Mouse (Mus musculus) midbrain, embryonic 10.5 days (tissue): ENCODE results near the gene Ceacam20. TPM values are rescaled to one million over a fixed set of nuclear protein-coding genes. Genes with fewer than 3 reads are reported as not detected.
"Not testable (repeated sequence)": the region's sequence is repeated elsewhere in the genome, so short reads cannot be mapped to it uniquely, and the experiment has no call there.

ENCODE experiments used
- DNase-seq: peaks from one replicate; pipeline ENCODE4 v3.0.0-alpha.2; 2017; ENCODE audit warnings: low spot score
- H3K27ac ChIP-seq: fragments of 300-500 bp; sonication (generic); replicated peaks from 2 replicates; pipeline ENCODE4 v1.5.1; 2016; ENCODE audit warnings: mild to moderate bottlenecking
- H3K27me3 ChIP-seq: fragments of 300-500 bp; sonication (generic); 2 replicates; pipeline ENCODE4 v1.6.1; 2016; ENCODE audit warnings: low read depth, mild to moderate bottlenecking; ENCODE audit not compliant: poor library complexity, severe bottlenecking
- H3K36me3 ChIP-seq: fragments of 300-500 bp; sonication (generic); 2 replicates; pipeline ENCODE4 v1.6.1; 2016; ENCODE audit warnings: mild to moderate bottlenecking, moderate library complexity
- H3K4me1 ChIP-seq: fragments of 300-500 bp; sonication (generic); 2 replicates; pipeline ENCODE4 v1.6.1; 2016
- H3K4me3 ChIP-seq: fragments of 300-500 bp; sonication (generic); 2 replicates; pipeline ENCODE4 v1.5.1; 2016; ENCODE audit warnings: mild to moderate bottlenecking, moderate library complexity
- H3K9me3 ChIP-seq: fragments of 300-500 bp; sonication (generic); replicated peaks from 2 replicates; pipeline ENCODE4 v1.6.1; 2016; ENCODE audit warnings: mild to moderate bottlenecking
- WGBS: fragments of 180-500 bp; shearing (Covaris S2); methylation state at CpG from one replicate; pipeline ENCODE4 v1.1.7; 2016; 5-methylcytosine and 5-hydroxymethylcytosine counted together
- polyA plus RNA-seq: library from polyadenylated mRNA; unstranded; fragments of >200 nt; fragmentation: Nextera tagmentation; extraction: Ambion mirVana; gene quantifications from 2 replicates; pipeline ENCODE4 v1.2.1, GENCODE M21; 2016

The Ceacam20 gene
- not detected in 2 replicates for polyA plus RNA-seq

- Histone ChIP-seq H3K9me3 (peaks cover 37% of the 10 kb centered on the region), H3K36me3 (no peaks in the 10 kb centered on the region), H3K4me1 (no peaks in the 10 kb centered on the region), H3K27me3 (no peaks in the 10 kb centered on the region), H3K27ac (no peak within 1 kb of the TSS), H3K4me3 (no peak within 1 kb of the TSS)
- no peak for DNase-seq
- 83% methylated on average over 7 of the region's 7 CpGs for WGBS
Measured at GRCm38 (mm10) chr7:19964985-19965579, at the start of gene Ceacam20. Gene Ceacam20, plus strand, starts transcription at chr7:19965412.

DNA sequence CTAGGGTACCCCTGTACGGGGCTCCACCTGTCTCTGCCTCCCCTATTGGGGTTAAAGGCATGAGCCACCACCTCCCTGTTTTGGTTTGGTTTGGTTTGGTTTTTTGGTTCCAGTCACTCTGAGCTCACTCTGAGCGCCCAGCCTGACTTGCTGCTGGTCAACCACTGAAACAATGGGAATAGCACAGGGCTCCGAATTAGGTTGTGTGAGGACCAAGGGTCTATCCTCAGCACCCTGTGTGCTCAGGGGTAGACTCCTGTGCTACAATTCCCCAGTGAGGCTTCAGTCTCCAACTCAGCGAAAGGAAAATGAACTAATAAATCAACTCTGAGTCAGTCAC lies 45.1 kb upstream of the Ceacam20 start:
- Histone ChIP-seq H3K4me3 (peak overlapping the region; percentile 88), H3K36me3 (peaks cover 30% of the 10 kb centered on the region), H3K27me3 (0 out of 2 replicates have a peak, but pooled peaks cover 3% of the 10 kb centered on the region), H3K4me1 (peaks cover 22% of the 10 kb centered on the region), H3K9me3 (no peaks in the 10 kb centered on the region), H3K27ac (peak overlapping the region; percentile 90)
- 39% methylated on average over 4 of the region's 4 CpGs for WGBS
- peak; percentile 30 for DNase-seq

DNA sequence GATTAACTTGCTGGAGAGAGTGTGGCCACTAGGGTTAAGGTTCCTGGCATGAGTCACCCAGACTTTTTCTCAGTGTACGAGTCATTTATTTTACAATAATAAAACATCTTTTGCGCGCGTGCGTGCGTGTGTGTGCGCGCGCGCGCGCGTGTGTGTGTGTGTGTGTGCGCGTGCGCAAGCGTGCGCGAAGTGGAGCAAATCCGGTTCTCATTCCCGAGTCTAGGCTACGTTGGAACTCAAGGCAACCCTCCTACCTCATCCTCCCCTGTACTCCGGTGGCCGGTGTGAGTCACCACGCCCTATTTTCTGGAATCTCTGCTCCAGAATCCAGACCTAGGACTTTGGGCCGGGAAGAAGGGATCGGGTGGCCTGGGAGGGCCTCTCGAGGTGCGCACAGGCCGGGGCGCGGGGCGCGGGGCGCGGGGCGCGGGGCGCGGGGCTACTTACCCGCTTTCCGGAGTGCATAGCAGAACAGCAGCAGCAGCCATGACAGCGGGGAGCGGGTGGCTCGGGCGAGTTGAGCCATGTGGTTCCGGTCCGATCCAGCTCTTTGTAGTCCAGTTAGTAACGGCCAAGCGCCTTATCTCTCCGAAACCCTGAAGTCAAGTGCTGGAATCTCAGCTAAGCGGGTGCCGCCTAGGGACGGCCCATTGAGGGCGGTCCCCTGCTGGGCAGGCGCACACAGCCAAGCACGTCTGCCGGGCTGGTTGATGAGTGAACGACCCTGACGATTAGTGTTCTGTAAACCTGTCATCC lies 44.5 kb upstream of the Ceacam20 start, which contains the start of gene Pvr:
Gene Pvr (minus strand): TSS at position 655 of the 756 bp plus-strand sequence.
- peak within 1 kb of the TSS; percentile 88 for H3K4me3 ChIP-seq
- H3K27me3 ChIP-seq, result 0 out of 2 replicates have a peak, but pooled peaks cover 3% of the 10 kb centered on the region
- peak within 1 kb of the TSS; percentile 90 for H3K27ac ChIP-seq
- peaks cover 22% of the 10 kb centered on the region for H3K4me1 ChIP-seq
- peak; percentile 76 for DNase-seq
- H3K9me3 ChIP-seq, result no peaks in the 10 kb centered on the region
- under 1% methylated on average over 60 of the region's 60 CpGs for WGBS
- H3K36me3 ChIP-seq, result peaks cover 24% of the 10 kb centered on the region

- H3K4me1 ChIP-seq, result peaks cover 22% of the 10 kb centered on the region
- H3K36me3 ChIP-seq, result peaks cover 3% of the 10 kb centered on the region; the same call in 1 of the 2 replicates
- H3K4me3 ChIP-seq, result no peak overlapping the region
- 0 out of 2 replicates have a peak, but pooled peaks cover 3% of the 10 kb centered on the region for H3K27me3 ChIP-seq
- no peaks in the 10 kb centered on the region for H3K9me3 ChIP-seq
- 52% methylated on average over 2 of the region's 2 CpGs for whole genome bisulfite sequencing
- no peak overlapping the region for H3K27ac ChIP-seq
- no peak for DNase-seq
Measured at GRCm38 (mm10) chr7:19923354-19923753, 41.9 kb upstream of the Ceacam20 start.

GRCm38 (mm10) chr7:19923797-19924196 lies 41.4 kb upstream of the Ceacam20 start:
- Histone ChIP-seq H3K27ac (no peak overlapping the region), H3K27me3 (0 out of 2 replicates have a peak, but pooled peaks cover 3% of the 10 kb centered on the region), H3K9me3 (no peaks in the 10 kb centered on the region), H3K4me3 (no peak overlapping the region), H3K36me3 (no peaks in the 10 kb centered on the region), H3K4me1 (peaks cover 22% of the 10 kb centered on the region)
- DNase-seq, result no peak
- WGBS, result 24% methylated on average over 9 of the region's 15 CpGs

- H3K27me3 ChIP-seq, result 0 out of 2 replicates have a peak, but pooled peaks cover 3% of the 10 kb centered on the region
- WGBS, result 88% methylated on average over 1 of the region's 1 CpGs
Measured at GRCm38 (mm10) chr7:19925376-19925775, 39.8 kb upstream of the Ceacam20 start.

GRCm38 (mm10) chr7:19926849-19927480 lies 38.2 kb upstream of the Ceacam20 start:
- WGBS, result 81% methylated on average over 2 of the region's 2 CpGs
- H3K27me3 ChIP-seq, result 0 out of 2 replicates have a peak, but pooled peaks cover 3% of the 10 kb centered on the region
- no peak for DNase-seq

More at GRCm38 (mm10) chr7:19925376-19925775, 39.8 kb upstream of the Ceacam20 start:
- no peak overlapping the region for H3K27ac ChIP-seq
- no peak overlapping the region for H3K4me3 ChIP-seq
- no peak for DNase-seq
- H3K36me3 ChIP-seq, result no peaks in the 10 kb centered on the region
- no peaks in the 10 kb centered on the region for H3K9me3 ChIP-seq
- H3K4me1 ChIP-seq, result peaks cover 15% of the 10 kb centered on the region

GRCm38 (mm10) chr7:19928486-19928885 lies 36.7 kb upstream of the Ceacam20 start:
- H3K4me1 ChIP-seq, result peaks cover 16% of the 10 kb centered on the region
- peaks cover 7% of the 10 kb centered on the region; the same call in 1 of the 2 replicates for H3K27me3 ChIP-seq
- no peak overlapping the region for H3K4me3 ChIP-seq
- no peak overlapping the region for H3K27ac ChIP-seq
- H3K9me3 ChIP-seq, result no peaks in the 10 kb centered on the region
- no peaks in the 10 kb centered on the region for H3K36me3 ChIP-seq
- no peak for DNase-seq
- 70% methylated on average over 5 of the region's 5 CpGs for whole genome bisulfite sequencing

More at GRCm38 (mm10) chr7:19926849-19927480, 38.2 kb upstream of the Ceacam20 start:
- H3K4me1 ChIP-seq, result peaks cover 8% of the 10 kb centered on the region
- H3K4me3 ChIP-seq, result no peak overlapping the region
- H3K9me3 ChIP-seq, result no peaks in the 10 kb centered on the region
- no peak overlapping the region for H3K27ac ChIP-seq
- no peaks in the 10 kb centered on the region for H3K36me3 ChIP-seq

DNA sequence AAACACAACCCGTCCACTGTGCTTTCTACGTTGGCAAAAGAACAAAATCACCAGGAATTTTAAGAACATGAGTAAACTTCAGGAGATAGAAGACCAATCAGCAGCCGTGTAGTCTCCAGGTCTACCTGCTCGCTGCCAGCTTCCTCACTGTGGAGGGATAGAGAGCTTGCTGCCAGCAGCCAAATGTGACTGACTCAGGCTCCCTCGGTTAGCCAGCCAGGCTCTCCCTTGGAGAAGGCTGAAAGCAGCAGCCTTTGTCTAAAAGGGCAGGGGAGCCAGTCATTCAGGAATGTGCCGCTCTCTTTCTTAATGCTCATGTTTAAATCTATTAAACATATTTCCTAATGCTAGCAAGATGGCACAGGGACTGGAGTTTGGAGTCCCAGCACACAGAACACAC lies 34.7 kb upstream of the Ceacam20 start:
- WGBS, result 79% methylated on average over 6 of the region's 6 CpGs
- DNase-seq, result not testable (repeated sequence)

DNA sequence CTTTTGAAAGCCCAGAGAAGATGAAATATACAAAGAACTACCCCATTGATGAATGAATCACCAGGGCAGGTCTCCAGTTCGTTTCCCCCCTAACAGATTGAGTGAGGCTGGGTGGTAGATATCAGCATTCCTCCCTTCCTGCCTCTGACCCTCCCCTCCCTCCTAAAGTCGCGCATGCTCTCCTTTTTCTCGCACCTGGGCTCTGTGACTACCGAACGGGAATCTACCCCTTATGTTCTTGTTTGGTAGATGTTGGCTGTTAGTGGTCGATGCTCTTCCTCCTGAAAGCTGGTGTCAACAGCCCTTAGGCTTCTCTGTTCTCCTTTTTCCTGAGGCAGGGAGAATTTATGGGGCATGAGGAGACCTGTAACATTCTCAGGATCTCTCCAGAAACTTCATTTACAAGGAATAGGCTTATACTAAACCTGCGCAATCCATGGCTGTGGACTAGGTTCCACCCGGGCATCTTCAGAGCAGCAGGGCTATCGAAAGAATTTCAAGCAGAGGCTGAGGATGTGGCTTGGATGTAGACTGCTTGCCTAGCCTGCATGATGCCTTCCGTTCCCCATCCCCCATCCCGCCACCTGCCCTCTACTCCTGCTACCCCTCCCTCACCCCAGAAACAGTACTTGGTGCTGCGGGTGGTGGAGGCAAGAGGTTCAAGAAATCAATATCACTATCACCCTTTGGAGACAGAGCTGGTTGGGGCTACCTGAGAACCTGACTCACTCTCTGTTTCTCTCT lies 32.9 kb upstream of the Ceacam20 start:
- Histone ChIP-seq H3K27me3 (peaks cover 6% of the 10 kb centered on the region; the same call in 1 of the 2 replicates), H3K9me3 (no peaks in the 10 kb centered on the region), H3K4me1 (peaks cover 11% of the 10 kb centered on the region), H3K4me3 (peak overlapping the region; percentile 28; the same call in 1 of the 2 replicates), H3K27ac (no peak overlapping the region), H3K36me3 (no peaks in the 10 kb centered on the region)
- WGBS, result 34% methylated on average over 13 of the region's 13 CpGs
- no peak for DNase-seq

More for the DNA sequence above, 34.7 kb upstream of the Ceacam20 start:
- H3K4me3 ChIP-seq, H3K27ac ChIP-seq, H3K27me3 ChIP-seq, H3K36me3 ChIP-seq, H3K9me3 ChIP-seq: not testable (repeated sequence)
- H3K4me1 ChIP-seq, result peaks cover 11% of the 10 kb centered on the region

DNA sequence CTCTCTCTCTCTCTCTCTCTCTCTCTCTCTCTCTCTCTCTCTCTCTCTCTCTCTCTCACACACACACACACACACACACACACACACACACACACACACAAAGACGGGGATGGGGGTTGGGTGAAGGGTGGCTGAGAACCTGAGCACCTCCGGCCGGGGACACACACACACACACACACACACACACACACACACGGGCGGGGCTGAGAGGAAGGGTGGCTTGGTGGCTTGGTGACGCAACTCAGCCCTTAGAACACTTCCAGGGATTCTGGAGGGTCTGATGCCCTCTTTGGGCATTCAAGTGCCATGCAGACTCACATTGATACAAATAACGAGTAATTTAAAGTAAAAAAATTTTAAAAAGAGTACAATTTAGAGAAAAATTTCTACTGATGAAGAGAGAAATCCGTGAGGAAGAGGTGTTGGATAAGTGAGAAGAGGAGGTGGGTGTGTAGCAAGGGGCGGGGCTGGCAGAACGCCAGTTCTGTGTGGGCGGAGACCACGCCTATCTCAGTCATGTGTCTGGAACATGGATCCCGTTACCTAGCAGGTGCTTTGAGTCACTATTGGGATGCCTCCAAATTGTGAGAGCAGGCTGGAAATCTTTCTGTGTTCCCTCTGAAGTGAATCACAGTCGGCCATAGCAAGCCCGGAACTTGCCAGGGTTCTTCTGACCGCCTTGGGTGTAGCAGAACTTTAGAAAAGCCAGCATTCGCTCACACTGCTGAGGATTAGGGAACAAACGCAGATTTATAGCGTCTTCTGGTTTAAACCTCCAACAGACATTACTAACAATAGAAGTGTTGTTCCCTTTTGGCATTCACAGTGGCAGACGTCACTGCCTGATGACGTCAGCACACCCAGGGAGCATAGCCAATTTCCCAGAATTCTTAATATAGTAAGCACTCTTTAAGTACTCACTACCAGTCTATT lies 32.1 kb upstream of the Ceacam20 start:
- Histone ChIP-seq H3K4me1 (peaks cover 11% of the 10 kb centered on the region), H3K36me3 (no peaks in the 10 kb centered on the region), H3K27ac (no peak overlapping the region), H3K27me3 (peaks cover 6% of the 10 kb centered on the region; the same call in 1 of the 2 replicates), H3K9me3 (no peaks in the 10 kb centered on the region; the same call in 1 of the 2 replicates), H3K4me3 (peak overlapping the region; percentile 28)
- DNase-seq, result peak; percentile 23
- 34% methylated on average over 20 of the region's 21 CpGs for WGBS
